Mouse (Mus musculus) lung, postnatal 10 days (tissue): ENCODE measurements around the gene Nr3c2.

Source experiments
- DNase-seq: peaks from one replicate; pipeline ENCODE4 v3.0.0; 2021

The Nr3c2 gene

GRCm38 (mm10) chr8:76899411-76900154 is at the start of gene Nr3c2:
TSS of gene Nr3c2 (plus strand) at chr8:76899442.
- DNase-seq, result peak; percentile 51

DNA sequence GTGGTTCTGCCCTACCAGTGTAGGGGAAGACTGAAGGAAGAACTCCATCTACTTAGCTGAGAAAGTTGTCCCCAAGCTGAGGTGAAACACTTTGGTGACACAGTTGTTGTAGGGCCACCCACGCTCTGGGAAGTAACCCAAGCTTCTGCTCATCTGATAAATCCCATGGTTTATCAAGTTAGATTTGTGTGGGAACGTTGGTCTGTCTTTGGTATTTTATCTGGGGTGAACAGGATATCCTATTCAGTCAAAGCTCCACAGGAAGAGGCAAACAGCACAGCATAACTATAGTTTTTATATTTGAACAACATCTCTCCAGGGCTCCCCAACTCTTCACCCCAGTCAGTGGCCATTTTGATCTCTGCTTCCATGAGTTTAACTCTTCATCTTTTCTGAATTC is 40.7 kb upstream of the Nr3c2 start:
- no peak for DNase-seq

DNA sequence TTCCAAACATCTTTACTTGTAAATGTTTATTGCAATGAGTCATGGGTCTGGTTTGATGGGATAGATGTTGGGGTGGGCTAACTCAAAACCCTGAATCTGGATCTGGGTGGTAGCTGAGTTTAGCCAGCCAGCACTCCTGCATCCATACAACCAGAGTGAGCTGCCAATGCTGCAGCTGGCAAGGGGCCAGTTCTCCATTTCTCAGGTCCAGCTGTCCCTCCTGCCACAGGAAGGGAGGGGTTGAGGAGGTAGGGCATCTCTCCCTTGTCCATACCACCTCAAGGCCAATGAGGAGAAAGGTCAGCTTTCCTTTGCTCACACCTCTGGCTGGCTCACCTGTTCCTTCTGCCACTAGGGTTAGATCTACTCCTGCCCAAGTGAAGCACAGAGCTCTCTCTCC is 39.5 kb upstream of the Nr3c2 start:
- DNase-seq, result no peak

DNA sequence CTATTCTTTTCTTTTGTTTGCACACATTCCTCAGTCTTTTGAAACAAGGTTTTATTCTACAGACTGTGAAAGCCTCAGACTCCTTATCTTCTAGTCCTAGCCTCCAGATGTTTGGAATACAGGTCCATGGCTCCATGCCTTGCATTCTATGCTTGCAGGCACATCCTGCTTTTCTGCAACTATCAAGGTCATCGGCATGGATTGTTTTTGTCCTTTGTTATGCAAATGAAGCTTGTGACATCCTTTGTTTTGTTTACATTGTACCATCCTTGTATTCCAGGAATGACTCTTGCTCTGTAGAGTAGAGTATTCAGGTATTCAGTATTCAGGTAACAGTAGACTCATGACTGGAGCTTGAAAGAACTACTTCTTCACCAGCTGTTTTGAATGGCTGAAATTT is 36.2 kb upstream of the Nr3c2 start:
- DNase-seq, result no peak

DNA sequence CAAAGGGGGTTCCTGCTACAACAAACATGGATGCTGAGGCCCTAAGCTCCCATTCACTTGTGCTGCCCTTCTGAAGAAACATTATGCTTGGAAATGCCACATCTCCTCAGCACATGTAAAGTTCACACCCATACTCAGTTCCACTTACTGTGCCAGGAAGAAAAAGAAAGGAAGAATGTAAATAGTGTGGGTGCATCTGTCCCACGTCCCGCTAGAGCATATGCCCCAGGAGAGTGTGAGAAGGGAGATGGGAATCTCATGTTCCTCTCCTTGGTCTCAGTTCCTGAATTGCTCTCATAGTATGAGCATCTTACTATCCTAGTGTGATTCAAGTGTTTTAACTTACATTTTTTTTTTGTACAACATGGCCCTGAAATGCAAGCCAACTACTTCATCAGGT is 22.4 kb upstream of the Nr3c2 start:
- no peak for DNase-seq

GRCm38 (mm10) chr8:76897050-76897449 is 2.2 kb upstream of the Nr3c2 start:
- no peak for DNase-seq

GRCm38 (mm10) chr8:76898721-76899410 is 376 bp upstream of the Nr3c2 start:
- peak; percentile 83 for DNase-seq

GRCm38 (mm10) chr8:76900155-76901141 is 1.2 kb downstream of the Nr3c2 start:
- DNase-seq, result peak; percentile 47

DNA sequence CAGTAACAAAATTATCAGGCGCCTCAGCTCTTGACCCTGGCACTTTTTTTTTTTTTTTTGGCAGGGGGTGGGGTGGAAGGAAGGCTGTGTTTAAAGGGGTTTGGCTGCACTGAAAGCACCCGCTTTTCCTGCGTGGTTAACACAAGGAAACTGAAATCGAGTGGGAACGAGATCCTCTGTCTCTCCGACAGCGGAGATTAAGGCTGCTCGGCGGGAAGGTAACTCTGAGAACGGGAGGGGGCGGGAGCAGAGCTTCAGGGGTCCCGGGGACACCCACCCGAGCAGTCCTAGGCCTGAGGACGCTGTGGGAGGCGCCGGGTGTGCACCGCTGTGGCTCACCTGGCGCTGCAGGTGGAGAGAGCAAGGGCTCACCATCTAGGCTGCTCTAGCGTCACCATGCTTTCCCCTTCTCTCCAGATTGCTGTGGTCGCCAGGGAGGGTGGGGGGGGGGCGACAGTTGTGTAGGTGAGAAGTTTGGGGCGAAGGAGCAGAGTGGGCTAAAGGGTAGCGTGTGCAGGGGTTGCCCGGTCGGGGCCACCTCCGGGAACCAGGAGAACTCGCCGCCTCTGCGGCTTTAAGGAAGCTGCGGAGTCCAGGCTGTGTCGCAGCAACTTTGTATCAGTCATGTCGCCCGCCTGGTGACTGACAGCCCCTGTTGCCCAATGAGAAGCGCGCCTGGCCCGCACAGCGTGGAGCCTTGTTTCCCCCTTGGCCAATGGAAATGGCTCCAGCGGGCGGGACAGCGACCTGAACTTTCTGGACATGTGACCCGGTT is 2.4 kb downstream of the Nr3c2 start:
- peak; percentile 99 for DNase-seq

DNA sequence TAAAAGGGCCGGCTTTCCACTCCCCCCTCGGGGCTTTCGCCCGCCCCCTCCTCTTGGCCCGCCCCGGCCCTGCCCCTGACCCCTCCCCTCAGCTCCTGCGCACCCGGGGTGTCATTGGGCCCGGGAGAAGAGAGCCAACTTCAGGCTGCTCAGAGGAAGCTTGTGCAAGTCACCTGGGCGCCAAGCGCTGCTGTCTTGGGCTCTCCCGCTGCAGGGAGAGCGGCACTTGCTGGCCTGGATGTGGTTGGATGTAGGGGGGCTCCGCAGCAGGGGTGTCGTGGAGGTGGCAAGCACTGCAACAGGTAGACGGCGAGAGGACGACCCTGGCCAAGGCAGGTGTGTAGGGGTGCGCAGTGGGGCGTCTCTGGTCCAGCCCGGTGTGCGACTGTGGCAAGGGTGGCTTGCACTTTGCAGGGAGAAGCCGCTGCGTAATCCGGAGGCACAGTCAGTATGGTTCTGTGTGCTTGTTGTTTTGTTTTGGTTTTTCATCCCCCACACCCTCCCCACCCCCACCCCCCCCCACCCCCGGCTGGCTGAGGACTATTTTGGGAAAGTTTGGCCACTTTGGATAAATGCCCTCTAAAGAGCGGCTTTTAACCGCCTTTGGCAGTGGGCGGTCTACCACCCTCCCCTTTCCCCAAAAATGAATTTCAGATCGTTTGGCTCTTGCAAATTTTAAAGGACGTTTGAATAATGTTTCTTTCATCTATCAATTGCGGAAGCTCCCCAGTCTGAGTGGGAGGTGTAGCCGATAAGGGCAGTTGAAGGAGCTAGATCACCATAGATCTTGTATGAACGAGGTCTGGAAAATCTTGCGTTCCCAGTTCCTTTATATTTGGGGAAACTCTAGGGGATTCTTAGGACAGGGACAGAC is 3.2 kb downstream of the Nr3c2 start:
- peak; percentile 1 for DNase-seq

GRCm38 (mm10) chr8:76911206-76911605 is 12.0 kb downstream of the Nr3c2 start:
- no peak for DNase-seq

GRCm38 (mm10) chr8:76912678-76913077 is 13.4 kb downstream of the Nr3c2 start:
- no peak for DNase-seq

DNA sequence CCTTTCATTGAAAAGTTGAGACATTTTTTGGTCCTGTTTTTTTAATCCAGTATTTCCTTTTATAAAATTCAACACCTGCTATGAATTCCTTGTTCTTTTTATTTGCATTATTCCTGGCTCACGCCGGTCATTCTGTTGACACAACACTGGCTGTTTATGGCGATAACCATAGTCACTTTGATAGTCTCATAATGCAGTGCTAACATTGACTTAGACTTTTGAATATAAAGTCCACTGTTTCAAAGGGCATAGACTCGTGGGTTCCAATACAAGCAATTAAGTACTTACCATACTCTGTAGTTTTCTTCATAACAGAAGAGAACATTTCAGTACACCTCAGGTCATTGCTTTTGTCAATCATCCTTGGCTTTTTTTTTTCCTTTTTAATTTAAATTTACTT is 14.0 kb downstream of the Nr3c2 start:
- DNase-seq, result no peak

DNA sequence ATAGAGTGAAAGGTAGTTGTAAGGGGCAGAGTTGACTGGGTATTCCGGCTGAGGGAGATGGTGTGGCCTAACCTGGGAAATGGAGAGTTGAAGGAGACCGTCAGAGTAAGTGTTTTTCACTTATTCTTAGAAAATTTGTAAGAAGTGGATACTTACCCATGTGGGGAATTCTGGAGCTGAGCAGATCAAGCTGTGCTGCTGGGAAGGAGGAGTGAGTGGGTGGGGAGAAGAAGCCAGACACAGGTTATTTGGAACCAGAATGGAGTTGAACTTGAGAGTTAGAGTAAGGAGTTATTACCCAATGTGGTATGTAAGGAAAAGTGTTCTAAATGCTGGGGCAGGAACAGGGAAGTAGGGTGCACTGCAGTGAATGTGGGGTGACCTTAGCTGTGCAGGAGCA is 16.0 kb downstream of the Nr3c2 start:
- no peak for DNase-seq

DNA sequence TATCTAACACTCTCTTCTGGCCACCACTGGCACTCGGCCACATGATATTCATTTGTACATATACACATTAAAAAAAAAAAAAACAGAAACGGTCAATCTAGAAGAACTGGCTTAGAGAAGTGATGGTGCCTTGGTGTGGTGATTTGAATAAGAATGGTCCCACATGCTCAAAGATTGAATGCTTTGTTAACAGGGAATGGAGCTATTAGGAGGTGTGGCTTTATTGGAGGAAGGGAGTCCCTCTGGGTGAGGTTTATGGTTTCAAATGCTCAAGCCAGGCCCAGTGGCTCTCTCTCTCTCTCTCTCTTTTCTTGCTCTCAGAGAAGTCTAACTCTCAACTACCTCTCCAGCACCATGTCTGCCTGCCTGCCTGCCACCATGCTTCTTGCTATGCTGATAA is 20.3 kb downstream of the Nr3c2 start:
- no peak for DNase-seq

DNA sequence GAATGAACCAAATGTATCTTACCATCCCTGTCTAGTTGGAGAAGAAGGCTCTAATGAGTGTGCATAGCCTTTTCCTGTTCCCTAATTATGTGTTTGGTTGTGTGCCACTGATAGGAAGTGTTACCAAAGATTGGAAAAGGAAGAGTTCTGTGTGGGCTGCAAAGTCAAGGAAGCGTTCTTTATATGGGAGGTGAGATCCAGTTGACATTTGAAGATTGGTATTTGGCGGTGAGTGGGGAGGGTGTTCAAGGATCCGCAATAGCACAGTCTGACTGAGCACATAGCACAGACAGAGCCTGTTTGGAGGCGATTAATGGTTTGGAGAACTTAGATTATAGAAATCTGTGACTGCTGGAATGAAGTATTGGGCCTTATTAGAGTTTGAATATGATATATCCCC is 24.9 kb downstream of the Nr3c2 start:
- DNase-seq, result no peak

DNA sequence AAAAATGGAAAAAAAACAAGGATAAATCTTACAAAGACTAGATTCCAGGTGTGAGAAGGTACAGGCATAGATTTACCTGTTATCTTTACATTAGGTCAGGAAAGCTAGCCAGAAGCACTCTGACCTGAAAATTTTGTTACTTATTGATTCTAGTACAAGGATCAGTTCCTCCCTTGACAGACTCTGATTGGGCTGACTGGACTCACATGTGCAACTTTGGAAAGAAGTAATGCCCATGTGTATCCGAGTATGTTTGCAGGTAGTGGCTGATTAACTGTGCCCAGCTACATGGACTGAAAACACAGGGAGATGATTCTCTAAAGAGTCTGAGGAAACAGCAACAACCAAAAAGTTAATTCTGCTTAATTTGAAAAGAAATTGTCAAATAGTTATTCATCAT is 29.1 kb downstream of the Nr3c2 start:
- DNase-seq, result no peak

GRCm38 (mm10) chr8:76928808-76929207 is 29.6 kb downstream of the Nr3c2 start:
- no peak for DNase-seq

DNA sequence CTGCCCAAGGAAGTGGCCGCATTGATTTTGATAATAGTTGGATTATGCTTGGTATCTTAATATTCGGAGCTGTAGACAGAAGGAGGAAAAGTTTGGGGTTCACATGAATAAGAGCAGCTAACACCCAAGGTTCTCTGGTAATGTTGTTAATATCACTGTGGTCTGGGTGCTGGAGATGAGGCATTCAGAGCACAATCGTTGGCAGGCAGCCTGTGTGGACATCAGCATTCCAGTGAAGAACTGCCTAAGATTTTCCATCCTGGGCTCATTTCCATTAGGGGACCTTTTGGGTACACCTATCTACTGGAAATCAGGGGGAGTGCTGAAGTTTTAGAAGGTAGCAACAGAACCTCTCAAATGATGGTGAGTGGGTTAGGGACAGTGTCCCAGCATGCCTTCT is 65.8 kb downstream of the Nr3c2 start:
- no peak for DNase-seq

- DNase-seq, result peak; percentile 16
These were observed 71.9 kb downstream of the Nr3c2 start for GRCm38 (mm10) chr8:76971187-76971586.

DNA sequence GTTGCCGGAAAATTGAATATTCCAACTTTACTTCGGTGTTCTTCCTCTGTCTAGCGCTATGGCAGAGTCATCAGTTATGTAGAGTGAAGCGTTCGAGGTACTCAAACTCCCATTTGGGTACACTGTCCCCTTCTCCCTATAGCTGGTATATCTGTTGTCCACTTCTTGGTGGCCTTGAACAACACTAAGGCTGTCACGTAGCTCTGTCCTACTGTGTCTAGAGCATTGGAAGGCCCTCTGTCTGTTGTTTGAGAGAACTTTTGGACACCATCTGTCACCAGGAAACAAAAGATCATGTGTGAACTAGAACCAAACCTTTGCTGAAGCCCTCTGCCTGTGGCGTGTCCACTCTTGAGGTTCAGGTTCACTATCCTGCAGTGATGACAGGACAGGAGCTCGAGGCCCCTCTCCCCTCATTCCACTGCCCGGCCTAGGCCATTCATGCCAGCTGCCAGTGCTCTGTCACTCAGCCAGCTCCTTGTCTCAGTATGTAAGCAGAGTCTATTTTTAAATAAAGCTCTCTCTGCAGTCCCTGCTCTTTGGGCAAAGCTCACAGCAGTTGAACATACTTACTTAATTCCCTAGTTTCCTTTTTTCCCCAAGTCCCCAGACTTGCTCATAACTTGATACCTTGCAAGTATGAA is 72.6 kb downstream of the Nr3c2 start:
- DNase-seq, result peak; percentile 43
